Mouse (Mus musculus): Measurements from ENCODE around the gene Srgap2.

DNA sequence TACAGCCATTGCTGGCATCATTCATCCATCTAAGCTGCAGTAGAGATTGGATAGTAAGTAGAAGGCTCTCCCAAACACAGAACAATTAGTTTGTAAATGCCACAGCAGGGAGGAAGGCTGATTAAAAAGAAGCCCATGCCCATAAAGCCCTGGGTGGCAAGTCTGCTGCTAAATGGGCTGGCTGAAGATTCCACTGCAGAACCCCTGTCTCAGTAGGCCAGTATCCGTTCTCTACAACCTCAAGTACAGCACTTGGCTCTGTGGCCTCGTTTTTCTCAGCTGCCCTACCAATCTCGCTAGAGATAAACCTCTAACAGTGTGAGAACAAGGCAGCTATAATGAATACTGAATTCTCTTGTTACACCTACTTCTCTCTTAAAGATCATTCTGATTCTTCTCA is 227.9 kb downstream of the Srgap2 start:
- no peak for TF ChIP-seq POLR2A (IDR thresholded peaks at IDR 0.05; ENCODE audit: extremely low read depth, insufficient read depth, low read length)
- no peak for TF ChIP-seq CTCF (IDR thresholded peaks at IDR 0.05; ENCODE audit: low read depth, low read length)
